Mouse (Mus musculus) lung, postnatal 0 days (tissue): Measurements from ENCODE around the gene Os9. TPM values are rescaled to one million over a fixed set of nuclear protein-coding genes. Genes with fewer than 3 reads are reported as not detected.

Experiments used
- ATAC-seq: fragments of 200-750 bp; cut with Nextera tagmentation; 2 replicates; pipeline ENCODE4 v1.8.0; 2017; ENCODE audit warnings: moderate library complexity
- DNase-seq: peaks from one replicate; pipeline ENCODE4 v3.0.0-alpha.2; 2016; ENCODE audit warnings: low spot score
- H3K27ac ChIP-seq: fragments of 300-500 bp; sonication (generic); 2 replicates; pipeline ENCODE4 v1.5.1; 2014; ENCODE audit warnings: antibody characterized with exemption, mild to moderate bottlenecking, low read length, mixed read lengths
- H3K27me3 ChIP-seq: fragments of 300-500 bp; sonication (generic); replicated peaks from 2 replicates; pipeline ENCODE4 v1.6.1; 2014; ENCODE audit warnings: low read length, mixed read lengths; ENCODE audit not compliant: insufficient read depth
- H3K36me3 ChIP-seq: fragments of 300-500 bp; sonication (generic); 2 replicates; pipeline ENCODE4 v1.6.1; 2014; ENCODE audit warnings: low read length, mixed read lengths; ENCODE audit not compliant: insufficient read depth
- H3K4me1 ChIP-seq: fragments of 300-500 bp; sonication (generic); 2 replicates; pipeline ENCODE4 v1.6.1; 2014; ENCODE audit warnings: antibody characterized with exemption, low read depth, low read length, mixed read lengths; ENCODE audit not compliant: insufficient read depth
- H3K4me2 ChIP-seq: fragments of 300-500 bp; sonication (generic); replicated peaks from 2 replicates; pipeline ENCODE4 v1.6.1; 2014; ENCODE audit warnings: low read depth, mild to moderate bottlenecking, low read length, moderate library complexity, mixed read lengths
- H3K4me3 ChIP-seq: fragments of 300-500 bp; sonication (generic); 2 replicates; pipeline ENCODE4 v1.5.1; 2014; ENCODE audit warnings: low read depth, low read length
- H3K9ac ChIP-seq: fragments of 300-500 bp; sonication (generic); replicated peaks from 2 replicates; pipeline ENCODE4 v1.6.1; 2014; ENCODE audit warnings: low read depth, mild to moderate bottlenecking
- H3K9me3 ChIP-seq: fragments of 300-500 bp; sonication (generic); 2 replicates; pipeline ENCODE4 v1.6.1; 2016; ENCODE audit warnings: low read length, mixed read lengths
- CTCF ChIP-seq: IDR thresholded peaks from 2 replicates; pipeline ENCODE4 v1.5.1; 2016; ENCODE audit warnings: antibody characterized with exemption, mild to moderate bottlenecking
- EP300 ChIP-seq: IDR thresholded peaks from 2 replicates; pipeline ENCODE4 v1.6.1; 2016; ENCODE audit warnings: antibody characterized with exemption, mild to moderate bottlenecking, control low read depth
- WGBS: fragments of 180-500 bp; shearing (Covaris S2); extraction: QIAGEN DNeasy Blood & Tissue Kit; methylation state at CpG from one replicate; pipeline ENCODE4 v1.1.7; 2014; 5-methylcytosine and 5-hydroxymethylcytosine counted together
- polyA plus RNA-seq: library from polyadenylated mRNA; unstranded; fragments of >200 nt; fragmentation: Nextera tagmentation; extraction: Ambion mirVana; gene quantifications from 2 replicates; pipeline ENCODE4 v1.2.1, GENCODE M21; 2015

Os9 gene
- polyA plus RNA-seq, 1 experiment from 2014 or later: 112 TPM

DNA sequence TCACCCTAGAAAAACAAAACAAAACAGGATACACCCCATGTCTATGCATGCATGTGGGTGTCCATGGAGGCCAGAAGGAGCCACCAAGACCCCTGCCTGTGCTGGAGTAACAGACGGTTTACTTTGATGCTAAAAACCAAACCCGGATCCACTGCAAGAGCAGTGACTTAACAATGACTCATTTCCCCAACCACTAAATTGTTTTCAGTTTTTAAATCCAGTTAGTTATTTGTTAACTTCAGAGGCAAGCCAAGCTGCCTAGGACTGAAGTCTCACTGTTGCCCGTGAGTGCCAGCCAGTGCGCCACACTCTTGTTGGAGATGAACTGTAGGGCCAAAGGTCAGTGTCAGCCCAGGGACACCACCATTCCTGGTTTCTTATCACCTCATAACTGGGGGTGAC lies 29.5 kb upstream of the Os9 start:
- 70% methylated on average over 4 of the region's 4 CpGs for WGBS
- Histone ChIP-seq H3K27ac (no peak overlapping the region), H3K4me2 (no peak overlapping the region), H3K4me1 (no peaks in the 10 kb centered on the region), H3K27me3 (no peaks in the 10 kb centered on the region), H3K36me3 (no peaks in the 10 kb centered on the region), H3K9ac (no peak overlapping the region), H3K9me3 (no peaks in the 10 kb centered on the region), H3K4me3 (no peak overlapping the region)
- DNase-seq (no peak), ATAC-seq (no peak)
- TF ChIP-seq EP300: no peak
- TF ChIP-seq CTCF: no peak

DNA sequence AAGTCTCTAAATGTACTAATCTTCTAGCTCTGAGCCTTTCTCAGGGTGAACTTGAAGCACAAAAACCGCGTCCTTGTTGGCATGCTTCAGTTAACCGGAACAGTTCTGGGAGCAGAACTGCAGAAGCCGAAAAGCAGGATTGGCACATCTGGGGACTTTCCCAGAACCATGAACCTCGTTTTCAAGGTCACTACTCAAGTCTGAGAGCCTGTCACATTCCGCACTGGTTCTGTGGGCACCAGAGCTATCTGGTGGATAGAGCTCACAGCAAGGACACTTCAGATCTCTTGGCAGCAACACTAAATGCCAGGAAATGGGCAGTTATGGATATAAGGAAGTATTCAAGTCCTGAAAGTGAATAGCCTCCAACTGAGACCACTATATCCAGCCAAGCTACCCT lies 26.2 kb upstream of the Os9 start:
- Histone ChIP-seq H3K9me3 (no peaks in the 10 kb centered on the region), H3K4me1 (no peaks in the 10 kb centered on the region), H3K9ac (no peak overlapping the region), H3K36me3 (no peaks in the 10 kb centered on the region), H3K27me3 (no peaks in the 10 kb centered on the region), H3K27ac (no peak overlapping the region), H3K4me3 (no peak overlapping the region), H3K4me2 (no peak overlapping the region)
- peak; percentile 28; the same call in 1 of the 2 replicates for TF ChIP-seq EP300
- TF ChIP-seq CTCF: no peak
- 56% methylated on average over 6 of the region's 6 CpGs for WGBS
- ATAC-seq (peak; percentile 68), DNase-seq (peak; percentile 45)

DNA sequence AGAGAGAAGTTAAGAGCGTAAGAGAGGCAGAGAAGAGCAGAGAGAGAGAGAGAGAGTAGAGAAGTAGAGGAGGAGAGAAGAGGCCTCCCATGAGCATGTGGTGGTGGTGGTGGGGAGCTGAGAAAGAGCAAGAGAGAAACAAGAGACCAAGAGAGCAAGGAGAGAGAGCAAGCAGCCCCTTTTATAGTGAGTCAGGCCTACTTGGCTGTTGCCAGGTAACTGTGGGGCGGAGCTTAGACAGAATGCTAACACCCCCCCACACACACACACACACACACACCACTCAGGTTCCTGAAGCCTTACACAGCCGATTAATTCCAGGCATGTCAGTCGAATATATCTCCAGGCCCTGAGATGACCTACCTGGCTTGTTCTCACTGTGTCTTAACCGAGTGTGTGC lies 24.4 kb upstream of the Os9 start:
- no peak for TF ChIP-seq EP300
- no peak for TF ChIP-seq CTCF
- no peaks in the 10 kb centered on the region for H3K36me3 ChIP-seq
- no peak overlapping the region for H3K9ac ChIP-seq
- no peak overlapping the region for H3K4me2 ChIP-seq
- DNase-seq: no peak
- no peaks in the 10 kb centered on the region for H3K27me3 ChIP-seq
- no peaks in the 10 kb centered on the region for H3K9me3 ChIP-seq
- H3K4me3 ChIP-seq: no peak overlapping the region
- H3K27ac ChIP-seq: no peak overlapping the region
- peak; percentile 23; the same call in 1 of the 2 replicates for ATAC-seq
- no peaks in the 10 kb centered on the region for H3K4me1 ChIP-seq
- WGBS: 58% methylated on average over 4 of the region's 5 CpGs

GRCm38 (mm10) chr10:127144536-127144935 lies 23.6 kb upstream of the Os9 start:
- 72% methylated on average over 7 of the region's 7 CpGs for WGBS
- Histone ChIP-seq H3K4me1 (no peaks in the 10 kb centered on the region), H3K36me3 (no peaks in the 10 kb centered on the region), H3K9ac (no peak overlapping the region), H3K27me3 (no peaks in the 10 kb centered on the region), H3K4me2 (no peak overlapping the region), H3K27ac (no peak overlapping the region), H3K4me3 (no peak overlapping the region), H3K9me3 (no peaks in the 10 kb centered on the region)
- DNase-seq: no peak
- TF ChIP-seq CTCF (no peak), EP300 (no peak)
- ATAC-seq: no peak

DNA sequence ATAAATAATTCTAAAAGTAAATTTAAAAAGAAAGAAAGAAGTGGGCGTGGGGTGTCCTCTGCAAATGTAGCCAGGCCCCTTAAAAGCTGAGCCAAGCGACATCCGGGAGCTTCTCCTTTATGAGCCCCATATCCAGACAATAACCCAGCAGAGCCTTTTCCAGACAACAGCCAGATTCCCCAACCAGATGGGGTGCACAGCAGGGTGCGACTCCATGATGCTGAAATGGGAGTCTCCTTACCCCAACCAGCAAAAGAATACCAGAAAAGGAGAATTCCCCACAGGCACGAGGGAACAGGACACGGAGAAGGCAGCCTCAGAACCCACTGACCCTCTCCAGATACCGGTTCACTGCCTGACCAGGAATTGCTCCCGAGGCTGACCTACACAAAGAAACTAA lies 22.3 kb upstream of the Os9 start:
- WGBS: 85% methylated on average over 8 of the region's 8 CpGs
- TF ChIP-seq EP300: no peak
- TF ChIP-seq CTCF: no peak
- ATAC-seq (no peak), DNase-seq (no peak)
- H3K9me3 ChIP-seq: no peaks in the 10 kb centered on the region
- no peak overlapping the region for H3K27ac ChIP-seq
- no peak overlapping the region for H3K9ac ChIP-seq
- no peak overlapping the region for H3K4me3 ChIP-seq
- no peak overlapping the region for H3K4me2 ChIP-seq
- H3K27me3 ChIP-seq: no peaks in the 10 kb centered on the region
- H3K36me3 ChIP-seq: no peaks in the 10 kb centered on the region
- H3K4me1 ChIP-seq: no peaks in the 10 kb centered on the region

GRCm38 (mm10) chr10:127141500-127141899 lies 20.6 kb upstream of the Os9 start:
- TF ChIP-seq CTCF: no peak
- no peak for TF ChIP-seq EP300
- 39% methylated on average over 8 of the region's 8 CpGs for WGBS
- no peak for ATAC-seq
- no peaks in the 10 kb centered on the region for H3K9me3 ChIP-seq
- no peak overlapping the region for H3K4me3 ChIP-seq
- no peak overlapping the region for H3K9ac ChIP-seq
- no peaks in the 10 kb centered on the region for H3K4me1 ChIP-seq
- no peak overlapping the region for H3K4me2 ChIP-seq
- no peaks in the 10 kb centered on the region for H3K36me3 ChIP-seq
- no peaks in the 10 kb centered on the region for H3K27me3 ChIP-seq
- no peak for DNase-seq
- H3K27ac ChIP-seq: no peak overlapping the region

DNA sequence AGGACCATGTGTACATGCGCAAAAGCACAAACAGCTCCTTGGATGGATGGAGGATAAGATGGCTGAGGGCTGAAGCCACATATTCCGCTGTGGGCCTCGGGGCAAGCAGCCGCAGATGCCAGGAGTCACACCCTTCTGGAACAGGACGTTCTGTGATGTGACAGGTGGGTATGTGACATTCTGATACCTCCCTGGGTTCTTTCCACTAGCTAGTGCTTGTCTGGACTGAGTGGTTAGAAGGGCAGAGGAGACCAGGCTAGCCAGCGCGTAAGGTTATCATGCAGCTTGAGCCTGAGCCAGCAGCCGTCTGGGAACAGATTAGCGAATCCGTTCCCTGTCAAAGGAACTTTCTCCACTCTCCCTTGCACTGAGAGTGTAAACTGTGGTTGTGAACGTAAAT lies 20.0 kb upstream of the Os9 start:
- TF ChIP-seq EP300 (no peak), CTCF (no peak)
- ATAC-seq (no peak), DNase-seq (no peak)
- Histone ChIP-seq H3K36me3 (no peaks in the 10 kb centered on the region), H3K4me1 (no peaks in the 10 kb centered on the region), H3K4me3 (no peak overlapping the region), H3K27ac (no peak overlapping the region), H3K9ac (no peak overlapping the region), H3K27me3 (no peaks in the 10 kb centered on the region), H3K4me2 (no peak overlapping the region), H3K9me3 (no peaks in the 10 kb centered on the region)
- 65% methylated on average over 11 of the region's 11 CpGs for WGBS
